ENCODE assay signal across 24 mouse cellular contexts in genomic region chr1:62587536-62587935, GRCm38 (mm10).
"Had no signal": no experiment of that assay in that cellular context is flagged by ENCODE, and none has a peak within 500 bp of the region (broad histone marks: within the 10 kb centered on the region; RNA-seq: fewer than 3 reads in every experiment).

No protein-coding gene starts in this region.

- H3K4me1 ChIP-seq: liver, embryonic 12.5 days; liver, embryonic 15.5 days; megakaryocyte, embryonic 14.5 days; neural tube, embryonic 12.5 days; neural tube, embryonic 15.5 days had no signal

- H3K36me3 ChIP-seq: limb, embryonic 10.5 days; limb, embryonic 13.5 days; liver, embryonic 12.5 days; liver, embryonic 15.5 days; lung, embryonic 15.5 days; neural tube, embryonic 12.5 days; neural tube, embryonic 15.5 days had no signal

- H3K9me3 ChIP-seq: limb, embryonic 10.5 days; limb, embryonic 13.5 days; liver, embryonic 12.5 days; liver, embryonic 15.5 days; lung, embryonic 15.5 days; megakaryocyte, embryonic 14.5 days; neural tube, embryonic 12.5 days; neural tube, embryonic 15.5 days had no signal

- H3K27ac ChIP-seq: limb, embryonic 10.5 days; limb, embryonic 13.5 days; liver, embryonic 12.5 days; liver, embryonic 15.5 days; lung, embryonic 15.5 days; neural tube, embryonic 12.5 days; neural tube, embryonic 15.5 days; stomach, postnatal 0 days had no signal

- H3K27me3 ChIP-seq: limb, embryonic 13.5 days; liver, embryonic 12.5 days; liver, embryonic 15.5 days; lung, embryonic 15.5 days; megakaryocyte, embryonic 14.5 days; neural tube, embryonic 12.5 days; neural tube, embryonic 15.5 days had no signal

- H3K4me3 ChIP-seq: limb, embryonic 10.5 days; limb, embryonic 13.5 days; liver, embryonic 12.5 days; liver, embryonic 15.5 days; lung, embryonic 15.5 days; megakaryocyte, embryonic 14.5 days; neural tube, embryonic 12.5 days; neural tube, embryonic 15.5 days had no signal

- DNase-seq: kidney, adult 18-20 months; kidney, adult 9 months; kidney, postnatal 14 days; kidney, postnatal 4 days; liver; lung, adult 18-20 months; lung, postnatal 10 days; lung, postnatal 36 days; midbrain, embryonic 14.5 days; right cerebral cortex, adult 18-20 months; right cerebral cortex, postnatal 14 days; right cerebral cortex, postnatal 4 days; thymus, adult 2 months; thymus, postnatal 14 days; thymus, postnatal 4 days had no signal
